Mouse (Mus musculus): ENCODE data around the gene Gm4871. TPM values are rescaled to one million over a fixed set of nuclear protein-coding genes. Genes with fewer than 3 reads are reported as not detected.
"Not testable (repeated sequence)": the region's sequence is repeated elsewhere in the genome, so short reads cannot be mapped to it uniquely, and the experiment has no call there.

Gene Gm4871
- 0.13 TPM in 1 of 2 replicates, not detected in the other for polyA plus RNA-seq (2012; rRNA removed)

DNA sequence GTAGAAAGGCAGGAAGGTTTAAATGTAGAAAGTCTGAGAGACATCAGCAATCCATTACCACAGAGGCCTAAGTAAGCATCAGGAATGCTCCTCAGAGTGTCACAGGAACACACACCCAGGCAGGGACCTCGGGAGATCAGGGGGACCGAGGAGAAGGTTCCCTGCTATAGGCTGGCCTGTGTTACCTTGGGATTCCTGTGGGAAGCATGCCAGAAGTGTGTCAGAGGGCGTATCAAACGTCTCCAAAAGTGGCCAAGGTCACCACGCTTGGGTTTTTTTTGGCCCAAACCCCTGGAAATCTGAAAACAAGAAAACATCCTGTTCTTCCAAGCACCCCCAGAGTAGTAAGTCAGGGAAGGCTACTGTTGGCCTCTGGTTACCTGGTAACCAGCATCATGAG lies at the start of gene Gm4871:
Gene Gm4871, minus strand, starts transcription at position 364 of the 400 bp plus-strand sequence.
- not testable (repeated sequence) for DNase-seq (ENCODE audit: low read depth)

DNA sequence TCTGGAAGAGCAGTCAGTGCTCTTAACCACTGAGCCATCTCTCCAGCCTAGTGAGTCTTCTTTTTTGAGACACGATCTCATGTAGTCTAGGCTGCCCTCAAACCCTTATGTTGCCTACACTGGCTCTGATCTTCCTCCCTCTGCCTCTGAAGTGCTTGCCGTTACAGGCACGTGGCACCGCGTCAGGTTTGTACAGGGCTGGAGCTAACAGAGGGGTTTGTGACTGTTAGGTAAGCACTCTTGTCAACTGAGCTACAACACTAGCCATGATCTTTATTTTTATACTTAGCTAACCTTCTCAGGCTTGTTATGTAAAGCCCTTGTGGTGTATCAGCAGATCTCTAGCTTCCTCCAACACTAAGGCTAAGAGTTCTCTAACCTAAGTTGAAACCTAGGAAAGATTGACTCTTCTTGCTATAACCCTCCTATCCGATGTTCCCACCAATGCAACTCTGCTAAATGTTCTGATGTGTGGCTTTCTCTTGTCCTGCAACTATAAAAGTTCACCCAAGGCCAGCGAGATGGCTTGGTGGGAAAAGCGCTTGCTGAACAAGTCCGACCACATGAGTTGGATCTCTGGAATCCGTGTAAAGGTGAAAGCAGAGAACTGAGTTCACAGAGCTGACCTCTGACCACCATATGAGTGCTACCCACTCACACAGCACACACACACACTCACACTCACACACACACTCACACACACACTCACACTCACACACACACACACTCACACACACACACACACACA lies 49.5 kb upstream of the Gm4871 start:
- DNase-seq (ENCODE audit: low read depth), result no peak

DNA sequence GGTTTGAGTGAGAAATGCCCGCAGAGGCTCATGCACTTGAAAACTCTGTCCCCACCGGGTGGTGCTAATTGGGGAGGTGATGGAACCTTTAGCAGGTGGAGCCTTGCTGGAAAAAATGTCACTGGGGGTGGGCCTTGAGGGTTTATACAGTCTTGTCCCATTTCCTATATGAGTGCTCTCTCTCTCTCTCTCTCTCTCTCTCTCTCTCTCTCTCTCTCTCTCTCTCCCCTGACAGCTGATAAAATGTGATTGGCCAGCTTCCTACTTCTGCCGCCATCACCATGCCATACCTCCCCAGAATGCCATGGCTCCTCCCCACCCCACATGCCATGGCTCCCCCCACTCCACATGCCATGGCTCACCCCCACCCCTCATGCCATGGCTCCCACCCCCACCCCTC lies 42.5 kb upstream of the Gm4871 start:
- no peak for DNase-seq (ENCODE audit: low read depth)

DNA sequence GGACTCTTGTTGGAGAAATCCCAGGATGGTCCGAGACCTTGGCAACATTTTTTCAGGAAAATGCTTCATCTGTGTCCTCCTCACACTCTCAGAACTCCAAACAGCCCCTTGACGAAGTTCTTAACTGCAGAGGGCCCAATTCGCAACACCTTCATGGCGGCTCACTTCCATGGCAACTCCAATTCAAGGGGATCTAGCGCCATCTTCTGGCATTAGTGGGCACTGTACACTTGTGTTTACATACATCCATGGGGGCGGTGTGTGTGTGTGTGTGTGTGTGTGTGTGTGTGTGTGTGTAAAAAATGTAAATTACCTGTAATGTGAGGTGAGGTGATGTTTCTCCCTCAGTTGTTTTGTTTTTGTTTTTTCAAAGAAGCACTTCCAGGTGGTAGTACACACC lies 38.8 kb upstream of the Gm4871 start:
- DNase-seq (ENCODE audit: low read depth), result no peak

DNA sequence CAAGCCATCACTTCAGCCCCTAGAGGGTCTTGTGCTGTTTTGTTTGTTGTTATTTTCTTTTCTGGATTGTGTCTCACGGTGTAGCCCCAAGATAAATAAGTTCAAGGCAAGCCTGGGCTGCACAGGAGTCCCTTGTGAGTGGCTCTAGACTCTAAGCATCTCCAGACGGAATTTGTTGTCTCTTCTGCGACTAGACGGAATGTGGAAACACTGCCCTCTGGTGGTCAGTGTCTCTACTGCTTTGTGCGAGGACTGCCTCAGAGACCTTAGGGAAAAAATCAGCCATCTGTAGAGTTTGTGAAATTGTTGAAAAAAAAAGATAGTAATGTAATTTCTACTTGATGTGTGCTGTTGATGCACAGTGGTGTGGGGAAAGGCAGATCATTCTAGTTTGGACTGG lies 37.2 kb upstream of the Gm4871 start:
- DNase-seq (ENCODE audit: low read depth), result no peak

DNA sequence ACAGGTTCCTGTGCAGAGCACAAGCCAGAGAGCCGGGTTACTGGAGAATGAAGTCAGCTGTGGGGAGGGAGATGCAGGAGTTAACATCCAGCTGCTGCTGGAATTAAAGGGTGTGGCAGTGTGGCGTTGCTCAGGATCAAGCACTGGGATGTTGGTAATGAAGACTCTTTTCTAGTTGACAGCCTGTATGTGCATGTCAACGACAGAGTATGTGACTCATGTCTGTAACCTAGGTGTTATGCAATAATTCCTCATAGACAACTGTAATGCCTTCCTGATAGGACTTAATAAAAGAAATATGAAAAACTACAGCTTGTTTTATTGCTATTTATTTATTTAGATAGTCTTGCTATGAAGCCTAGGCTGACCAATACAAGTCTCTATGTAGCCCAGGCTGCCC lies 36.3 kb upstream of the Gm4871 start:
- no peak for DNase-seq (ENCODE audit: low read depth)

DNA sequence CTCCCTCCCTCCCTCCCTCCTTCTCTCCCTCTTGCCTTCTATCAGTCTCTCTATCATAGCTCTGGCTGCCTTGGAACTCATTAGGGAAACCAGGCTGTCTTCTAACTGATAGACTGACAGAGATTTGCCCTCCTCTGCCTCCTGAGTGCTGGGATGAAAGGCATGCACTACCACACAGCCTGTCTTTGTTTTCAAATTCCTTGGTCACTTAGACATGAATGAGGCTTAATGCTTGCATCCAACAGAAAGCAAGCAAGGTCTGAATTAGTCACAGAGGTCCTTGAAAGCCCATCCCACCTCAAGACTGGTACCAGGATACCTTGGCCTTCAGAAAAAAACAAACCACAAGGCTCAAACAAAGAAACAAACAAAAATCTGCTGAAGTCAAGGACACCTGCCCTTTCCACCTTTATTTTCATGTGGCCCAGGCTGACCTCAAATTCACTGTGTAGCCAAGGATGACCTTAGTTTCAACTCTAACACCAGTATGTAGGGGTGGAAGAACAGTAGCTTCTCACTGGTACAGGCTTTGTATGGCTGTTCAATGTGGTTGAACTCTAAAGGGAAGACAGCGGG lies 32.3 kb upstream of the Gm4871 start:
- DNase-seq (ENCODE audit: low read depth), result no peak

DNA sequence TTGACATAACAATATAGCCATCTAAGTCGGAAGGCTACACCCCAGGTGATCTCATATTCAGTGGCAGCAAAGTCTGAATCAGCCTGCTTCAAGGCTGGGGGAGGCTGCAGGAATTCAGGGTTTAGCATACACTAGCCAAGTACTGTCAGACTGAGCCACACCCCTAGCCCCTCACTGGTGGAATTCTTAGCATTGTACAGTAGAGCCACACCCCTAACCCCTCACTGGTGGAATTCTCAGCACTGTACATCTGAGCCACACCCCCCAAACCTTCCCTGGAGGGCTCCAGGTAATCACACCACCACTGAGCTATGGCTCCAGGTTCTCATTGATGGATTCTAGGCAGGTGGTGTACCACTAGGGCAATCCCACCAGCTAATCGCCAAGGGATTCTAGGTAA lies 27.0 kb upstream of the Gm4871 start:
- no peak for DNase-seq (ENCODE audit: low read depth)

DNA sequence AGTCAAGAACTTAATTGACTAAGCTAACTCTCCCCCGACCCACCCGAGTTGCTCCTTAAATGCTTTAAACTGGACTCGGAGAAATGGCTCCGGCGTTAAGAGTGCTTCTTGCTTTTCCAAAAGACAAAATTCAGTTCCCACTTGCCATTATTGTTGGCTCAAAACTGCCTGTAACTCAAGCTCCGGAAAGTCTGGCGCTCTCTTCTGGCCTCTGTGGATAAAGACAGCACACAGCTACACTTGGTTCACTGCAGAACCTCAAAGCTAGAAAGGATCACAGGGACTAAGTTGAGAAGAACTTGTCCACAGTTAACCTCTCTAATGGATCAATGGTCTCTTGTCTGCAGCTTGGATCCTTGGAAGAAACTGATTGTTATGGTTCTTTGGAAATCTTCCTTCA lies 26.2 kb upstream of the Gm4871 start:
- DNase-seq (ENCODE audit: low read depth), result no peak

DNA sequence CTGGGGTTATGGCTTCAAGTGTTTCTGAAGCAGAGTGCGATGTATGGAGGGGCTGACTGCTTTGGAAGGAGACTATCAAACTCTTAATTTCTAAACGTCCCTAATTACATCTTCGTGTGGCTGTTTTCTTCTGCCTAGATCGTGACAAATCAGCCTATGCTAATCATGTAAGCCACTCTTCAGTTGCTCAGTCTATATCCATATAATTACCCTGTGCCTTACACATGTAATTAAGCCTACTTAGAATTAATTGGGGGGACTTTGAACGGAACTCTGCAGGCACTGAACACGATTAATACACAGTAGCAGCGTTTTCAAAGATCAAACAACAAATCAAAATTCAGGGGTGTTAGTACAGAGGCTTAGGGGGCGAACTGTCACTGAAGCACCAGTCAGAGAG lies 25.4 kb upstream of the Gm4871 start:
- no peak for DNase-seq (ENCODE audit: low read depth)

DNA sequence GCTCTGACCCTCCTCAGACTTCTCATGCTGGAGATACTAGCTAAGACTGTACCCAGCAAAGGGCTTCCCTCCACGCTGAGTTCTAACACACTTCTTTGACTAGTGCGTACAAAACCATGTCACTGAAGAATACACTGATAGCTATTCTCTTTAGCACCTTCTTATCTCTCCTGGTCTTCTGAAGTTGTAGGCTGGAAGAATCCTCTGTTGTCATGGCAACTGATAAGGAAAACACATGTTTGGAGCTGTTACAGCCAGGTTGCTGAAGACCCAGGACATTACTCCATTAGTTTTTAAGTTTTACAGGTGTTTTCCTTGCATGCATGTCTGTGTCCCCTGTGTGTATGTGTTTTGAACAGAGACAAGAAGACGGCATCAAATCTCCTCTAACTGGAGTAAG lies 21.6 kb upstream of the Gm4871 start:
- DNase-seq (ENCODE audit: low read depth), result not testable (repeated sequence)

DNA sequence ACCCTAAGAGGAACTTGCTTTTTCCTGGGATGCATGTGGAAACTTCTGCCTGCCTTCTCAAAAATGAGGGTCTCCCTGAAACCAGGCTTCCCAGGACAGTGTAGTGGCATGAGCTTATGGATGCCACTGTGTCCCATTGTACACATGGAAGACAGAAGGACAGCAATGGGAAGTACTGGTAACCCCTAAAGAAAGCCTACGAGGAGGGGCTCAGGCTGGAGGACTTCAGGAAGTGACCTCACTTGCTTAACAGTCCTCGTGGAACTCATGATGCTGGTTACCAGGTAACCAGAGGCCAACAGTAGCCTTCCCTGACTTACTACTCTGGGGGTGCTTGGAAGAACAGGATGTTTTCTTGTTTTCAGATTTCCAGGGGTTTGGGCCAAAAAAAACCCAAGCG lies 10.1 kb upstream of the Gm4871 start, which contains the start of gene 1700018F24Rik:
Gene 1700018F24Rik, plus strand, starts transcription at position 301 of the 400 bp plus-strand sequence.
- not testable (repeated sequence) for DNase-seq (ENCODE audit: low read depth)

DNA sequence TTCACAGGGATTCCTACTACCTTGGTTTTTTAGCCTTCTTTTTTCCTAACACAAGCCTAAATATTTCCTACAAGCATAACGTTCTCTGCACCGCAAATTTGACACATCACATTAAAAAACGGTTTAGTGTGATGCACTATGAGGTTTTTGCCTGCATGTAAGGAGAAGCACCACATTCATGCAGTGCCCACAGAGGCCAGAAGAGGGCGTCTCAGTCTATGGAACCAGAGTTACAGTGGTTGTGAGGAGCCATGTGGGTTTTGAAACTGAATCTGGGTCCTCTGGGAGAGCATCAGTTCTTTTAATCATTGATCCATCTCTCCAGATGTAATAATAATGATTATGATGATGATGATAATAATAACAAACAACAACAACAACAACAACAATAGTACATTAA lies 9.1 kb upstream of the Gm4871 start:
- DNase-seq (ENCODE audit: low read depth), result no peak

DNA sequence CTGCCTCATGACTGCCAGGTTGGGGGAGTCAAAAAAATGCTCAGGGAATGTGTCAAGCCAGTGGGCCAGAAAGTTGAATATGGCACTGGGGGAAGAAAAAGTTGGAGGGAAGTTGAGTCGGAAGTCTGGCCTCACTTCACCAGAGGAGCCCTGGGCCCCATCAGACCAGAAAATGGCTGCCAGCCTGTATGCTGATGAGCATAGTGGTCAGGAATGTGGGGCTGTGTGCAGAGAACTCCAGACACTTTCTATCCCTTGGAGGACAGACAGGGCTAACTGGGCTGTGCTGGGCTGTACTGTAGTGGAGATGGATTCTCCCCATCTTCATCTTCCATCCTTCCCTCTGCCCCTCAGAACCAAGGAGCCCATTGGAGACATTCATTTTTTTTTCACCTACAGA lies 2.1 kb downstream of the Gm4871 start:
- not testable (repeated sequence) for DNase-seq (ENCODE audit: low read depth)

DNA sequence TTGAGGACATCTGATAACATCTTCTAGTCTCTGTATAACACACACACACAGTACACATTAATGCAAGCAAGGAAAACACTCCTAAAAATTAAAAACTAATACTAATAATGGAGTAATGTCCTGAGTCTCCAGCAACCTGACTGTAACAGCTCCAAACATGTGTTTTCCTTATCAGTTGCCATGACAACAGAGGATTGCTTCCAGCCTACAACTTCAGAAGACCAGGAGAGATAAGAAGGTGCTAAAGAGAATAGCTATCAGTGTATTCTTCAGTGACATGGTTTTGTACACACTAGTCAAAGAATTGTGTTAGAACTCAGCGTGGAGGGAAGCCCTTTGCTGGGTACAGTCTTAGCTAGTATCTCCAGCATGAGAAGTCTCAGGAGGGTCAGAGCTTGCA lies 11.8 kb downstream of the Gm4871 start:
- DNase-seq (ENCODE audit: low read depth), result not testable (repeated sequence)

DNA sequence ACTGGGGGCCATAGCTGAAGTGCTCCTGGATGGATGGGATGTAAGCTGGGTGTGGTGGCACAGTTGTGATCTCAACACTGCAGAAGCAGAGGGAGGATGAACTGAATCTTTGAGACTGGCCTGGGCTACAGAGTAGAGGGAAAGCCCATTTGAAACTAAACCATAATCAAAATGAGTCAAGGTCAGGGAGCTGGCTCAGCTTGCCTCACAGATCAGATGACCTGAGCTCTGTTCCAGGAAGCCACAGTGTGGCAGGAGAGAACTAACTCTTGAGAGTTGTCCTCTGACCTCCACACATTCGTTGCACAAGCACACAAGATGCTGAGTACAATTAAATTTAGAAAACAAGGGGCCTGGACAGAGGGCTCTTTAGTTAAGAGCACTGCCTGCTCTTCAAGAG lies 12.3 kb downstream of the Gm4871 start:
- DNase-seq (ENCODE audit: low read depth), result not testable (repeated sequence)

DNA sequence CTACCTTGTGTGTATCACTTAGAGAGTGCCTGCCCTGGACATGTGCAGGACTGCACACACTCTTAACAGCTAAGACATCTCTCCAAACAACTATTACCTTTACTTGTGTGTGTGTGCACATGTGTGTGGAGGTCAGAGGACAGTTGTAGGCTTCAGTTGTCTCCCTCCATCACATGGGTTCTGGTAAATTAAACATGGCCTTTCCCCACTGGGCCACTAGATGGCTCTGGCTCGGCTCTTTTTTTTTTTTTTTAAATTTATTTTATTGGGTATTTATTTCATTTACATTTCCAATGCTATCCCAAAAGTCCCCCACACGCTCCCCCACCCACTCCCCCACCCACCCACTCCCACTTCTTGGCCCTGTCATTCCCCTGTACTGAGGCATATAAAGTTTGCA lies 15.8 kb downstream of the Gm4871 start:
- not testable (repeated sequence) for DNase-seq (ENCODE audit: low read depth)

DNA sequence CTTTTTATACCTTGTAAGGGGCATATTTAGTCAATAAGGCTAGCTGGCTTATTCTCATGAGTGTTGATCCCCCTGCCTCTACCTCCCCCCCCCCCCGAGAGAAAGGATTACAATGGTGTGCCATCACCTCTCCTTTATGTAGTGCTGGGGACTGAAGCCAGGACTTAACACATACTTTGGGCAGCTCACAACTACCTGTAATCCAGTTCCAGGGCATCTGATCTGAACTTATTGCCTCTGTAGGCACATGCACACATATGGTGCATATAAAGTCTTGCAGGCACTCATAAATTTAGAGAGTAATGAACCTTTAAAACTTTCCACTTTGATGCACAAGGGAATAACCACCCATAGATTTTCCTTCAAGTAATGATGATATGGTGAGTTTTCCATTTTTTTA lies 18.3 kb downstream of the Gm4871 start:
- DNase-seq (ENCODE audit: low read depth), result no peak

DNA sequence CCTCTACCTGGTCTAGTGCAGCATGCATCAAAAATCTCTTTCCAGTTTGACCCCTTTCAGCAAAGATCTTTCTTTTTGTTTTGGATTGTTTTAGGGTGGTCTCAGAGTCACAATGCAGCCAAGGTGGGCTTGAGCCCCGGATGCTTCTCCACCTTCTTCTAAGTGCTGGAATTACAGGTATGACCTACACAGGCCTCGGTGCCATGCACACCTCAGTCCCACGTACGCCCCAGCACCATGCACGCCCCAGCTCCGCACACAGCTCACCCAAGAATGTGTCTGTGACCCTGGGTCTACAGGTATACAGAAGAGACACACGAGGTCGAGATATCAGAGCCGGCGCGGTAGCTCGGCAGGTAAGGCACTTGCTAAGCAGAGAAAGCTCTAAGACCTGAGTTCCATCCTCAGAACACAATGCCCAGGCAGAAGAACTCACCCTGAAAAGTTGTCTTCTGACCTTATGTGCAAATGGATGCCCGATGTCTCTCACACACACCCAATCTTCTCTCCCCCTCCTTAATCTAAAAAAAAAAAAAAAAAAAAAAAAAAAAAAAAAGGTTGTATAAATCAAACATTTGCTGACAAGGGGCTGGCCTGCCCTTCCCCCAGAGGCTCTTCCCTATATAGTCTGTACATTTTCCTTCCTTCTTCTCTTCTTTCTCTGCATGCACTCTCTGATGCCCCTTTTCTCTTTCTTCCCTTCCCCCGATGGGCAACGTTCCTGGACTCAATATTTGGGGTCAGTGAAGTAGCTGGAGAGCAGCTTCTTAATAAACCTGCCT lies 23.5 kb downstream of the Gm4871 start:
- no peak for DNase-seq (ENCODE audit: low read depth)

DNA sequence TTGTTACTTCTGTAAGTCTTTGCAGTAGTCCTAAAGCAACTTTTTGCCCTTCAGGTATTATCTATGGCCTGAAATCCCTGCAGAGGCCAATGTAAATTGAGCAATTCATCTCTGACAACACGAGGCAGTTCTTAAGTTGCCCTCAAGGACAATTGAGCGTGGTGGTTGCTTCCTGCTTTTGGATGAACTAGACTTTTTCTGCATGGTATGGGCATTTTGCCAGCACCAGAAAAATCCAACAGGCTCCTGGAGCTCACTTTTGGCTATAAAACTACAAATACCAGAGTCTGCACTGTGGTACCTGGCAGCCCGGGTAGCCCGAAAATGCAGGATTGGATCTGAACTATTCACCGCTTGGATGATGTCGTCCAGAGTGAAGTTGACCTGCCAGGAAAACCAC lies 27.0 kb downstream of the Gm4871 start:
- peak; percentile 37 for DNase-seq (ENCODE audit: low read depth)

DNA sequence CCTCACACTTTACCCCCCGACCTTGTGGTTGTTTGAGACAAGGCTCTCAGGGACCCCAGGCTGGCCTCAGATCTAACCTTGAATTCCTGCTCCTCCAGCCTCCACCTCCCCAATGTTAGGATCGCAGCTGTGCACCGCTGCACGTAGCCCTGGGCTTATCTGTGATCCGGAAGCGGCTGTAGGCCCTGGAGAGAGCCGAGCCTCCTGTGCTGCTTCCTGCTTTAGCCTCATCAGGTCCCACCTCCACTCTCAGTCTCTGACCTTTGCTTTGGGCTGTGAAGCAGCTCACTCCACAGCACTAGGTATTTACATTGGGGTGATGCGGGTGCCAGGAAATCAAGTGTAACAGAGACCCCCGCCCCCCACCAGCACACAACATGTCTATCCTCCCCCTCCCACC lies 28.1 kb downstream of the Gm4871 start:
- no peak for DNase-seq (ENCODE audit: low read depth)

DNA sequence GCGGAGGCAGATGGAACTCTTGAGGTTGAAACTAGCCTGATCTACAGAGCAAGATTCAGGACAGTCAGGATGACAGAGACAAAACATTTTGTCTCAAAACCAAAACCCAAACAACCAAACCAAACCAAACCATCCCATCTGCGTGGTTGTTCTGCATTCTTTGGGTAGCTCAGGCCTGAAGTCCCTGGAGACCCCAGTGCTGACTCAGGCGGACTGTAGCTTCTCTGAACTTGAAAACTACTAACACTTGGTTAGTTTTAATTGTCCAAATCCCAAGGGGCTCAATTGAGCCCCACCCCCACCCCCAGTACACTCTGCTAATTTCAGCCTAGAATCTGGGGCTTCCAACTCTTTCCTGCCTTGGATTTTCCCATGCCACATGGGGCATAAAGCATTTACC lies 29.2 kb downstream of the Gm4871 start:
- no peak for DNase-seq (ENCODE audit: low read depth)

DNA sequence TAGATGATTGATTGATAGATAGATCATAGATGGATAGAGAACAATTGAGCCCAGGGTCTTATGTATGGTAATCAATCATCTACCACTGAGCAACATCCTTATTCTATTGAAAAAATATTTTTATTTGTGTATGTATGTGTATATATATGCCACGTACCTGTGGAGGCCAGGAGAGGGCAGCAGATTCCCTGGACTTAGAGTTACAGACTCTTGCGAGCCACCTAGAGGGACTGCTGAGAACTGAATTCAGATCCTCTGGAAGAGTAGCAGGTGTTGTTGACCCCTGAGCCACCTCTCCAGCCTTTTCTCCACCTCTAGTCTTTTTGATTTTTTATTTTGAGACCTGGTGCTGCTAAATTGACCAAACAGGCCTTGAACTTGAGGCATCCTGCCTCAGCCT lies 34.1 kb downstream of the Gm4871 start:
- DNase-seq (ENCODE audit: low read depth), result no peak

Measured in gonadal fat pad, adult 2 months (tissue).